Mouse (Mus musculus) ovary, adult 2 months (tissue): Measurements from ENCODE around the gene Nipal1. TPM values are rescaled to one million over a fixed set of nuclear protein-coding genes. Genes with fewer than 3 reads are reported as not detected.

ENCODE experiments used
- polyA plus RNA-seq: library from polyadenylated mRNA; depleted of rRNA; stranded (reverse); fragments of >200 nt; gene quantifications from 2 replicates; pipeline ENCODE4 v1.2.3, GENCODE M21; 2012; rRNA removed

Gene Nipal1
- 1.8 and 2.7 TPM in 2 replicates for polyA plus RNA-seq

DNA sequence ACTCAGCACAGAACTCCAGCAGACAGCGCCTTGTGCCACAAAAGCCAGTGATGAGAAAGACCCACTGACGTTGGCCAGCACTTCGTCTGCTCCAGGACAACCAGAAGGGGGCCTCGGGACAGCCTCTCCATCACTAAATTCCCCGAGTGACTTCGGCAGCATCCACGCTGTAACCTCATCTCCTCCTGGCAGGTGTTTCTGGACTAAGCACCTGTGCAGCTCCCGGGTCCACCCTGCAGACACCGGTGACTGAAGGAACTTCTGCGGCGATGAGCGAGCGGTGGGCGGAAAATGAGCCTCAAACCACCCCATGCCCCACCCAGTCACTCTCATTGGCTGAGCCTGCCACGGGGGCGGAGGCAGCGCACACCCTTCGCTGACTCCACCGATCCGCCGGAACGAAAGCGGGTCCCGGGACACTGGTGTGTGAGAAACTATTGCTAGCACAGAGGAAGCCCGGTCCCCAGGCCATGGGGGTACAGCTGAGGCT is at the start of gene Nipal1:
Gene Nipal1 (plus strand): TSS at position 378 of the 490 bp plus-strand sequence.

DNA sequence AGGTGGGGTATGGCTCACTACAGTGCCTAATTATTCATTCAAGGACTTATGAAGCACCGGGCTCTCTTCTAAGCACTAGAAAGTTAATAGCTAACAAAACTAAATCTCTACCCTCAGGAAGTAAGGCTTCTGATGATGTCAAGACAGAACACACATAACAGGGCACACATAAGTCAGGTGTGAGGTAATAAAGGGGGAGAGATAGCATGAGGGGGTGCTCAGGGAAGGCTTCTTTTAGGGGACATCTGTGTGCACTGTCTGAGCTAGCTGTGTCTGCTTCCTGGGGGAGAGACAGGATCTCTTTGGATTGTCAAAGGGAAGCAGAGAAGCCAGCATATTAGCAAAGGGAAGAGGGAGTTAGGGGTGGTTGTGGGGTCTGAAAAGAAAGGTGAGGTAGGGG is 3.4 kb upstream of the Nipal1 start, which contains the start of gene Cnga1:
Gene Cnga1 (minus strand): TSS at position 101 of the 400 bp plus-strand sequence.

Other genes with a start within 250 kb of the Nipal1 start
- gene Corin, start 143.3 kb upstream of the Nipal1 start, polyA plus RNA-seq: 0.35 and 0.38 TPM in 2 replicates
- gene Nfxl1, start 88.1 kb upstream of the Nipal1 start, polyA plus RNA-seq: 7.1 and 8.3 TPM in 2 replicates
- 69.3 and 113 TPM in 2 replicates for gene Zar1, start 66.5 kb upstream of the Nipal1 start, polyA plus RNA-seq
- 1.6 and 2.7 TPM in 2 replicates for gene Gm5868, start 60.2 kb upstream of the Nipal1 start, polyA plus RNA-seq
- not detected in 2 replicates for gene Cnga1, start 3.5 kb upstream of the Nipal1 start, polyA plus RNA-seq
- gene Txk, start 105.0 kb downstream of the Nipal1 start, polyA plus RNA-seq: 0.24 and 0.55 TPM in 2 replicates
- 2.5 and 3.3 TPM in 2 replicates for gene Tec, start 220.7 kb downstream of the Nipal1 start, polyA plus RNA-seq